Mouse (Mus musculus) adrenal gland, adult 18-20 months (tissue): ENCODE results near the gene Ccdc34. TPM values are rescaled to one million over a fixed set of nuclear protein-coding genes. Genes with fewer than 3 reads are reported as not detected.
A peak's percentile ranks its signal among the peaks of the same experiment; 100 is the strongest.

Source experiments
- DNase-seq, 2 experiments: peaks; one replicate each; pipeline ENCODE4 v3.0.0; 2021 to 2022; ENCODE audit warnings: low spot score in 2 of 2
- total RNA-seq, 2 experiments: library from RNA; stranded (reverse); gene quantifications; 1 replicate in 1 of 2; 2 replicates in 1 of 2; pipeline ENCODE4 v1.2.3; 2021

The Ccdc34 gene
- total RNA-seq, 2 experiments from 2014 or later, result 5.6 to 6.4 TPM

- DNase-seq, result peak; percentile 69 to 76
Measured at GRCm38 (mm10) chr2:110204705-110205318, 187.2 kb downstream of the Ccdc34 start.

GRCm38 (mm10) chr2:110210508-110211496 is 193.2 kb downstream of the Ccdc34 start:
- DNase-seq, result no peak

- DNase-seq, result no peak
Measured at GRCm38 (mm10) chr2:110214278-110214677, 196.7 kb downstream of the Ccdc34 start.

GRCm38 (mm10) chr2:110214991-110215684 is 197.5 kb downstream of the Ccdc34 start:
- no peak for DNase-seq

GRCm38 (mm10) chr2:110215685-110216058 is 198.1 kb downstream of the Ccdc34 start:
- DNase-seq, result no peak

GRCm38 (mm10) chr2:110220492-110220891 is 202.9 kb downstream of the Ccdc34 start:
- no peak for DNase-seq

- no peak for DNase-seq
Measured at GRCm38 (mm10) chr2:110222793-110223192, 205.2 kb downstream of the Ccdc34 start.

Other genes starting within 250 kb of the Ccdc34 start
- gene Lin7c, start 127.0 kb upstream of the Ccdc34 start, total RNA-seq, result 10 to 100 TPM; 79.1 to 95.9 TPM
- gene Lgr4, start 100.2 kb upstream of the Ccdc34 start, total RNA-seq, result 100 to 1,000 TPM; 106 to 208 TPM